Mouse (Mus musculus): ENCODE data around the gene Rgsl1. TPM values are rescaled to one million over a fixed set of nuclear protein-coding genes. Genes with fewer than 3 reads are reported as not detected.
"Not testable (repeated sequence)": the region's sequence is repeated elsewhere in the genome, so short reads cannot be mapped to it uniquely, and the experiment has no call there.

The Rgsl1 gene
- polyA plus RNA-seq, 1 experiment from 2014 or later = 0.19 TPM

GRCm38 (mm10) chr1:153769571-153769970 lies 74.4 kb downstream of the Rgsl1 start:
- ATAC-seq; H3K27ac ChIP-seq (ENCODE audit: low read depth, low read length); H3K4me2 ChIP-seq (ENCODE audit: low read length); H3K4me3 ChIP-seq (ENCODE audit: low read length); H3K27me3 ChIP-seq (replicated peaks; ENCODE audit: control insufficient read depth, insufficient read depth, low read length); H3K9ac ChIP-seq (ENCODE audit: low read depth, low read length); H3K4me1 ChIP-seq (ENCODE audit: control insufficient read depth, insufficient read depth, low read depth, low read length); H3K9me3 ChIP-seq (ENCODE audit: control insufficient read depth, low read length); H3K36me3 ChIP-seq (ENCODE audit: control insufficient read depth, insufficient read depth, low read length): not testable (repeated sequence)
- 66% methylated on average over 6 of the region's 6 CpGs for WGBS

- Histone ChIP-seq H3K9me3 (ENCODE audit: control insufficient read depth, low read length) (no peaks in the 10 kb centered on the region), H3K4me1 (ENCODE audit: control insufficient read depth, insufficient read depth, low read depth, low read length) (no peaks in the 10 kb centered on the region), H3K9ac (ENCODE audit: low read depth, low read length) (no peak overlapping the region), H3K27ac (ENCODE audit: low read depth, low read length) (no peak overlapping the region), H3K4me2 (ENCODE audit: low read length) (no peak overlapping the region), H3K27me3 (replicated peaks; ENCODE audit: control insufficient read depth, insufficient read depth, low read length) (no peaks in the 10 kb centered on the region), H3K36me3 (ENCODE audit: control insufficient read depth, insufficient read depth, low read length) (no peaks in the 10 kb centered on the region), H3K4me3 (ENCODE audit: low read length) (no peak overlapping the region)
- ATAC-seq = no peak
- 82% methylated on average over 5 of the region's 5 CpGs for whole genome bisulfite sequencing
Measured at GRCm38 (mm10) chr1:153768465-153768864, 75.5 kb downstream of the Rgsl1 start.

- Histone ChIP-seq H3K4me3 (ENCODE audit: low read length) (no peak overlapping the region), H3K4me1 (ENCODE audit: control insufficient read depth, insufficient read depth, low read depth, low read length) (no peaks in the 10 kb centered on the region), H3K27me3 (replicated peaks; ENCODE audit: control insufficient read depth, insufficient read depth, low read length) (no peaks in the 10 kb centered on the region), H3K4me2 (ENCODE audit: low read length) (no peak overlapping the region), H3K36me3 (ENCODE audit: control insufficient read depth, insufficient read depth, low read length) (no peaks in the 10 kb centered on the region; the same call in 1 of the 2 replicates), H3K9me3 (ENCODE audit: control insufficient read depth, low read length) (no peaks in the 10 kb centered on the region), H3K9ac (ENCODE audit: low read depth, low read length) (no peak overlapping the region), H3K27ac (ENCODE audit: low read depth, low read length) (no peak overlapping the region)
- no peak for ATAC-seq
- WGBS = 92% methylated on average over 1 of the region's 1 CpGs
Measured at GRCm38 (mm10) chr1:153767281-153767680, 76.7 kb downstream of the Rgsl1 start.

GRCm38 (mm10) chr1:153766298-153766697 lies 77.6 kb downstream of the Rgsl1 start:
- WGBS = 41% methylated on average over 8 of the region's 8 CpGs
- no peak for ATAC-seq
- H3K4me2 ChIP-seq (ENCODE audit: low read length) = no peak overlapping the region
- H3K27me3 ChIP-seq (replicated peaks; ENCODE audit: control insufficient read depth, insufficient read depth, low read length) = no peaks in the 10 kb centered on the region
- H3K4me3 ChIP-seq (ENCODE audit: low read length) = no peak overlapping the region
- H3K4me1 ChIP-seq (ENCODE audit: control insufficient read depth, insufficient read depth, low read depth, low read length) = no peaks in the 10 kb centered on the region
- no peaks in the 10 kb centered on the region for H3K9me3 ChIP-seq (ENCODE audit: control insufficient read depth, low read length)
- H3K27ac ChIP-seq (ENCODE audit: low read depth, low read length) = no peak overlapping the region
- H3K9ac ChIP-seq (ENCODE audit: low read depth, low read length) = no peak overlapping the region
- H3K36me3 ChIP-seq (ENCODE audit: control insufficient read depth, insufficient read depth, low read length) = peaks cover 3% of the 10 kb centered on the region; the same call in 1 of the 2 replicates

DNA sequence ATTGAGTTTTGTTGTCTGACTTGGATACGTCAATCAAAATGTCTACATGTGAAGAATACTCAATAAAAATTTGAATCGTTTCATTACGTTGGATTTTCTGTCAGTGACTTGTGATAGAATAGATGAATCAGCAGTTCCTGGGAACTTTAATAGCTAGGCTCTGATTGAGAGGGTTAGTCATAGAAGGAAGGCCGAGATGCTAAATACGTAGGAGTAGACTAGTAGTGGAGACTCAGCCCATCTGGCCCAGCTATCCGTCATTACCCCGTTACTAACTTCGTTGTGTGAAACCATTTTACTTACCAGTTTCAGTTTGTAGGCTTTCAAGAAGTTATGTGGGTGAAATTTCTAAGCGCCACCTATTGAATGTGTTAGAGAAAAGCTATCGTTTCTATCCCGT lies 79.8 kb downstream of the Rgsl1 start:
- Histone ChIP-seq H3K27me3 (replicated peaks; ENCODE audit: control insufficient read depth, insufficient read depth, low read length) (no peaks in the 10 kb centered on the region), H3K36me3 (ENCODE audit: control insufficient read depth, insufficient read depth, low read length) (peaks cover 8% of the 10 kb centered on the region; the same call in 1 of the 2 replicates), H3K27ac (ENCODE audit: low read depth, low read length) (no peak overlapping the region), H3K4me1 (ENCODE audit: control insufficient read depth, insufficient read depth, low read depth, low read length) (no peaks in the 10 kb centered on the region), H3K4me3 (ENCODE audit: low read length) (no peak overlapping the region), H3K4me2 (ENCODE audit: low read length) (no peak overlapping the region), H3K9ac (ENCODE audit: low read depth, low read length) (no peak overlapping the region), H3K9me3 (ENCODE audit: control insufficient read depth, low read length) (no peaks in the 10 kb centered on the region)
- 89% methylated on average over 11 of the region's 11 CpGs for WGBS
- no peak for ATAC-seq

DNA sequence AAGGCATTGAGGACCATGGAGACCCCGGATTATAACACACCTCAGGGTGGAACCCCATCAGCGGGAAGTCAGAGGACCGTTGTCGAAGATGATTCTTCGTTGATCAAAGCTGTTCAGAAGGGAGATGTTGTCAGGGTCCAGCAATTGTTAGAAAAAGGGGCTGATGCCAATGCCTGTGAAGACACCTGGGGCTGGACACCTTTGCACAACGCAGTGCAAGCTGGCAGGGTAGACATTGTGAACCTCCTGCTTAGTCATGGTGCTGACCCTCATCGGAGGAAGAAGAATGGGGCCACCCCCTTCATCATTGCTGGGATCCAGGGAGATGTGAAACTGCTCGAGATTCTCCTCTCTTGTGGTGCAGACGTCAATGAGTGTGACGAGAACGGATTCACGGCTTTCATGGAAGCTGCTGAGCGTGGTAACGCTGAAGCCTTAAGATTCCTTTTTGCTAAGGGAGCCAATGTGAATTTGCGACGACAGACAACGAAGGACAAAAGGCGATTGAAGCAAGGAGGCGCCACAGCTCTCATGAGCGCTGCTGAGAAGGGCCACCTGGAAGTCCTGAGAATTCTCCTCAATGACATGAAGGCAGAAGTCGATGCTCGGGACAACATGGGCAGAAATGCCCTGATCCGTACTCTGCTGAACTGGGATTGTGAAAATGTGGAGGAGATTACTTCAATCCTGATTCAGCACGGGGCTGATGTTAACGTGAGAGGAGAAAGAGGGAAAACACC lies 90.0 kb downstream of the Rgsl1 start:
- Histone ChIP-seq H3K9ac (ENCODE audit: low read depth, low read length) (no peak overlapping the region), H3K4me2 (ENCODE audit: low read length) (no peak overlapping the region), H3K36me3 (ENCODE audit: control insufficient read depth, insufficient read depth, low read length) (no peaks in the 10 kb centered on the region), H3K4me3 (ENCODE audit: low read length) (no peak overlapping the region), H3K27me3 (replicated peaks; ENCODE audit: control insufficient read depth, insufficient read depth, low read length) (no peaks in the 10 kb centered on the region), H3K27ac (ENCODE audit: low read depth, low read length) (no peak overlapping the region), H3K4me1 (ENCODE audit: control insufficient read depth, insufficient read depth, low read depth, low read length) (peaks cover 14% of the 10 kb centered on the region), H3K9me3 (ENCODE audit: control insufficient read depth, low read length) (no peaks in the 10 kb centered on the region)
- no peak for ATAC-seq
- WGBS = 69% methylated on average over 25 of the region's 25 CpGs

- no peak for ATAC-seq
- H3K4me3 ChIP-seq (ENCODE audit: low read length) = no peak overlapping the region
- no peaks in the 10 kb centered on the region for H3K36me3 ChIP-seq (ENCODE audit: control insufficient read depth, insufficient read depth, low read length)
- no peak overlapping the region for H3K9ac ChIP-seq (ENCODE audit: low read depth, low read length)
- H3K4me2 ChIP-seq (ENCODE audit: low read length) = peak overlapping the region; percentile 50
- no peaks in the 10 kb centered on the region for H3K27me3 ChIP-seq (replicated peaks; ENCODE audit: control insufficient read depth, insufficient read depth, low read length)
- H3K9me3 ChIP-seq (ENCODE audit: control insufficient read depth, low read length) = no peaks in the 10 kb centered on the region
- 0 out of 2 replicates have a peak overlapping the region, but pooled peaks have one; percentile 5 for H3K27ac ChIP-seq (ENCODE audit: low read depth, low read length)
- H3K4me1 ChIP-seq (ENCODE audit: control insufficient read depth, insufficient read depth, low read depth, low read length) = peaks cover 17% of the 10 kb centered on the region
- WGBS = 89% methylated on average over 6 of the region's 6 CpGs
Measured at GRCm38 (mm10) chr1:153752521-153752920, 91.4 kb downstream of the Rgsl1 start.

- H3K9me3 ChIP-seq (ENCODE audit: control insufficient read depth, low read length) = no peaks in the 10 kb centered on the region
- H3K27ac ChIP-seq (ENCODE audit: low read depth, low read length) = peak overlapping the region; percentile 59
- whole genome bisulfite sequencing = 41% methylated on average over 13 of the region's 13 CpGs
- peak overlapping the region; percentile 50 for H3K4me2 ChIP-seq (ENCODE audit: low read length)
- no peaks in the 10 kb centered on the region for H3K36me3 ChIP-seq (ENCODE audit: control insufficient read depth, insufficient read depth, low read length)
- peak overlapping the region; percentile 54 for H3K9ac ChIP-seq (ENCODE audit: low read depth, low read length)
- H3K27me3 ChIP-seq (replicated peaks; ENCODE audit: control insufficient read depth, insufficient read depth, low read length) = no peaks in the 10 kb centered on the region
- ATAC-seq = no peak
- H3K4me1 ChIP-seq (ENCODE audit: control insufficient read depth, insufficient read depth, low read depth, low read length) = peaks cover 17% of the 10 kb centered on the region
- peak overlapping the region; percentile 23; the same call in 1 of the 2 replicates for H3K4me3 ChIP-seq (ENCODE audit: low read length)
Measured at GRCm38 (mm10) chr1:153751763-153752301, 92.1 kb downstream of the Rgsl1 start.

DNA sequence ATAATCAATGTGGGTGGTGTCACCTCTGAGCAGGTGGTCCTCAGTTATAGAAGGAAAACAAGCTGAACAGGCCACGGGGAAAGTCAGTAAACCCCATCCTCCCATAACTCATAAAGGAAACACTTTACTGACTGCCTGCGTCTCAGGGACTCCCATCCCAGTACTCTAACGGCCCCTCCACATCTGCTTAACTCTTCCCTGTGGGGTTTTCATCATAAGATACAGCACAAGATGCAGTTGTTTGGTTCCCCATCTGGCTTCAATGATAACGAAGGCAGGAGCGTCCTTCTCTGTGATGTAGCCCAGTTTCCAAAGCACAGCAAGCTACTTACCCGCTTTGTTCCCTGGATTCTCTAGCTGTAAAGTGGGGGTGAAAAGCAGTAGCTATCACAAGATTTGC lies 93.9 kb downstream of the Rgsl1 start:
- H3K36me3 ChIP-seq (ENCODE audit: control insufficient read depth, insufficient read depth, low read length) = no peaks in the 10 kb centered on the region
- H3K27ac ChIP-seq (ENCODE audit: low read depth, low read length) = peak overlapping the region; percentile 83
- no peaks in the 10 kb centered on the region for H3K27me3 ChIP-seq (replicated peaks; ENCODE audit: control insufficient read depth, insufficient read depth, low read length)
- H3K4me2 ChIP-seq (ENCODE audit: low read length) = peak overlapping the region; percentile 72
- H3K9ac ChIP-seq (ENCODE audit: low read depth, low read length) = peak overlapping the region; percentile 80
- H3K4me1 ChIP-seq (ENCODE audit: control insufficient read depth, insufficient read depth, low read depth, low read length) = peaks cover 17% of the 10 kb centered on the region
- peak overlapping the region; percentile 53 for H3K4me3 ChIP-seq (ENCODE audit: low read length)
- WGBS = 21% methylated on average over 6 of the region's 6 CpGs
- 0 out of 2 replicates have a peak, but pooled peaks have one; percentile 18 for ATAC-seq
- no peaks in the 10 kb centered on the region for H3K9me3 ChIP-seq (ENCODE audit: control insufficient read depth, low read length)
